Mouse (Mus musculus) WW6 (cell line): ENCODE measurements around the gene Cyp11a1.
A peak's percentile ranks its signal among the peaks of the same experiment; 100 is the strongest.

Experiments
- DNase-seq: peaks from one replicate; pipeline ENCODE4 v3.0.0-alpha.2; 2013; ENCODE audit warnings: low read depth, low spot score

The Cyp11a1 gene

GRCm38 (mm10) chr9:58009015-58009362 lies 2.8 kb downstream of the Cyp11a1 start:
- no peak for DNase-seq

DNA sequence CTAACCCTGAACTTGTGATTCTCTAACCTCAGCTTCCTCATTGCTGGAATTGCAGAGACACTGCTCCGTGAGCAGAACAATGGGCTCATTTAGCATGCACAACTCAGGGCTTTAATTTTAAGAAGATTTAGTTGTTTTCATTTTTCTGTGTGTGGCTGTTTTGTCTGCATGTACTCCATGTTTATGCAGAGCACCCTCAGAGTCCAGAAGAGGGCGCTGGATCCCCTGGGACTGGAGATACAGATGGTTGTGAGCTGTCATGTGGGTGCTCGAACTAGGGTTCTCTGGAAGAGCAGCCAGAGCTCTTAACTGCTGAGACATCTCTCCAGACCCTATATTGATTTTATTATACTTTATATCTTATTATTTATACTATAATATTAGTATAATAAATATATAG lies 3.4 kb downstream of the Cyp11a1 start:
- no peak for DNase-seq

DNA sequence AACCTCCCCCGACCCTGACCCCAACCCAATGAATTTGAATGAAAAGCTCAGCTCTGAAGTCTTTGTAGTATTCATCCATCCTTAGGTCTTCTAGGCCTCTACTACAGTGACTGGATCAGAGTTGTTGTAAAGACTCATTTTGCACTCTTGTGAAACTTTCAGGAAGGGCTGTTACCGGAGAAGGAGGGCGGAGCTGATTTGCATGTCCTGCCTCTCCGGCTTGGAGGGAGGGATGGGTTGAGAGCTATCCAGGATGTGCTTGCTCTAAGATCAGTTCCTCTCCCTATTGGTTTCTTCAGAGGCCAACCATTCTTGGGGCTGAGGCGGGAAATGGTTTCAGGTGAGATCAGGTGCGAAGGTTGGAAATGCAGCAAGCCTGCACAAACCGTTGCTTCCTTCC lies 4.8 kb downstream of the Cyp11a1 start:
- peak; percentile 26 for DNase-seq

DNA sequence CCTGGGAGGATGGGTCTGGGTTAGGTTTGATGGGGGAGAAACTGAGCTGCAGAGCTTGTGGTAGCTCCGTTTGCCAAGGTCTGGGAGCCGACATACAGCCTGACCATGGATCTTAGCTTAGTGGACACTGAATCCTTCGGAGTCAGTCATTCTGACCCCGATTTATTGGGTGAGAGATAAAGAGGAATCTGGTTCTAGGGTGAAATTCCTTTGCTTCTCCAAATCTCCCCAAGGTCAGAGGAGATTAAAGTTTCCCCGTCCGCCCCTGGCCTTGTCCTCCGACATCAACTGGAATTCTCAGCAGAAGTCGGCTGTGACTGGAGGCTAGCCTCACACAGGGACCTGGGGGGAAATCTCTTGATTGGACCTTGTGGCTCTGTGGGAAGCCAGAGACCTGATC lies 5.3 kb downstream of the Cyp11a1 start:
- DNase-seq = no peak

DNA sequence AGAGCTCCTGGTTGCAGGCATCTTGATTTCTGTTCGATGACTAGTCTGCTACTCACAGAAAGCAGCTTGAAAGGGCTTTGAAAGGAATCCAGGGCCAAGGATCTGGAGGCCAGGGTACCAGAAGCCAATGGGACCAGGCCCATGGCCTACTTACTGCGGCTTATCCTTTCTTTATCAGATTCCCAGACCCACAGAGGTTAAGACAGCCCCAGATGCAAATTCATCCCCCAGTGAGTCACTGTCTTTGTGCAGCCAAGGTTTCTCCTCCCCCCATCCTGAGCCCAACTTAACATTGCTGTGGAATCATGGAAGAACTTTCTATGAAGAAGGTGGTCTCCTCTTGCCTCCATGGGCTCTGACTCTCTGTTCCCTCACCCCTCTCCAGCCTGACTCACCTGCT lies 6.3 kb downstream of the Cyp11a1 start:
- no peak for DNase-seq

DNA sequence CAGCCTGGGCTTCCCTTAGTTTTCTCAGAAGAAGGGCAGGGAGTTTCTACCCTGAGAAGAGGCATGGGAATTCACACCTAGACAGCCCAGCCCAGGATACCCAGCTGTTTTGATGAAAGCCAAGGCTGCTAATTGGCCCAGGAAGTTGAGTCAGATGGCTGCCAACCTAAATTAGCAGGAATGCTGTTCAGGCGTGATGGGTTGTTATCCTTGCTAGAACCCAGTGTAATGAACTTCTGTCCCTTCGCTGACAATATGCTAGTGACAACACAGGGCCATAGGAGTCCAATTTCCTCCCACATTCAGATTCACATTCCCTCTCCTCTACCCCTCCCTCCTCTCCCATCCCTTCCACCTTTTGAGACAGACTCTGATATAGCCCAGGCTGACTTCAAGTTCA lies 6.7 kb downstream of the Cyp11a1 start:
- DNase-seq = no peak

DNA sequence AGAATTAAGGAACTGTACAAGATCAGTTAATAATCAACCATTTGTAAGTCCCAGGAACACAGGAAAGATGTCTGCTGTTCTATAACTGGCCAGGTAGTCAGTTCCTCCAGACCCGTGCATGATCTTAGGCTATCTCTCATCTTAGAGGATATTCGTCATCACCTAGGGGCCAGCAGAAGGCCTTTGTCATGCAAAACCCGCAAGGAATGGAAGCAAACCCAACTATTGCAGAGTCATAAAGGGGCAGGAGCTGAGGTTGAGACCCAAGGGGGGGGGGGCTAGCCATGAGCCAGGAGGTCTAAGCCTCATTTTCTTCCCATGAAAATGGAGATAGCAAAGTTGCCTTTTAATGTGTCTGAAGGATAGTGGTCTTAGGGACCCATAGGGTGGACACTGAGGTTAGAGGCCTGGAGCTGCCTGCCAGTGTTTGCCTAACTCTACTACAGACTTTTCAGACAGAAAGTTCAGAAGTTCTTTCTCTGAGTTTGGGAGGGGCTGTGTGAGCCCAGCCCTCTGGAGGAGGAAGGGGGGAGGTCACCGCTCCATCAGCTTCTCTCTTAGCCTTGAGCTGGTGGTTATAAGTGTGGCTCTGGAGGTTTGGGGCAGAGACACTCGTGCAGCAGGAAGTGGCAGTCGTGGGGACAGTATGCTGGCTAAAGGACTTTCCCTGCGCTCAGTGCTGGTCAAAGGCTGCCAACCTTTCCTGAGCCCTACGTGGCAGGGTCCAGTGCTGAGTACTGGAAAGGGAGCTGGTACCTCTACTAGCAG lies 8.4 kb downstream of the Cyp11a1 start:
- no peak for DNase-seq

DNA sequence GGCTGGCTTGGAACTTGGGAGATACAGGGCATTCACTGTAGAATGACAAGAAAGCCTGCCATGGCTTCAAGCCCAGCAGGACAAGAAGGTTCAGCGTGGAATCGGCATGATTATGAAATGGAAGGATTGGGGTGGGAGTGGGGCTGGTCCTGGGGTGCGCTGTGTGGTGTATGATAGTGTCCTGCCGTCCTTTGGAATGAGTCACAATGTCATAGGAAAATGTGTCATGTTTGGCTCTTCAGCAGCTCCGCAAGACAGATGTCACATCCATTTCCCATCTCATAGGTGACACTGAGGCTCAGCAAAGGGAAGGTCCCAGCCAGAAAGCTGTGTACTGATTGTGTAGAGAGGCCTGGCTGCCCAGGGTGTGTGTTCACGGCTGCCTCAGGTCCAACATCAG lies 9.6 kb downstream of the Cyp11a1 start:
- DNase-seq = no peak

DNA sequence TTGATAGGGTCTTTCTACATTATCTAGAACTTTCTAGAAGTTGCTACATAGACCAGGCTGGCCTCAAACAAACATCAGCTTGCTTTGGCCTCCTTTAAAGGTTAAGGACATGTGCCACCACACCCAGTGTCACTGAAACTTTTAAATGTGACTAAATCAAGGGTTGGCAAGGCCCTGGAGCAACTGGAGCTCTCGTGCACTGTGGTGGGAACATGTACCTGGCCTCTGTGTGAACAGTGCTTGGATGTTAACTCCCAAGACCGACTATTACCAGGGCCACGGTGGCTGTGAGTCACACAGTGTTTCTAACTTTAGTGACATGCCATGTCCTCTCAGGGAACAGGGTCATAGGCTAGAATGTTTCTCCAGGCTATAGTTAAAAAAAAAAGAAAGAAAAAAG lies 10.8 kb downstream of the Cyp11a1 start:
- DNase-seq = no peak

DNA sequence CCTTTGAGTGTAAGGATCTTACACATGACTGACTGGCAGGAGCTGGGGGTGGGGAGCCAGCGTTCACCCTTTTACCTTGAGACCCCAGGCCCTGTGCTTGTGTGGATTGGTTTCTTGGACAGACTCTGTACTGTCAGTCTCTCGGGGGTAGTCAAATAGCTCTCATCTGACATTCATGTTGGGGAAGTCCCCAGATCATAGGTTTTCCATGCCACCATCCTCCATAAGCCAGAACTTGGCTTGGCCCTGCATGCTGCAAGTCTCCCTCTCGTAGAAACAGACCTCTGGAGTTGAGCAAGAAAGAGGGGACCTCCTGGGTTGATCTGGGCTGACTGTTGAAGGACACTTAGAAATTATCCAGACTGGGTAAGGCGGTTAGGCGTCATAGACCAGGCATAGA lies 12.2 kb downstream of the Cyp11a1 start:
- no peak for DNase-seq

DNA sequence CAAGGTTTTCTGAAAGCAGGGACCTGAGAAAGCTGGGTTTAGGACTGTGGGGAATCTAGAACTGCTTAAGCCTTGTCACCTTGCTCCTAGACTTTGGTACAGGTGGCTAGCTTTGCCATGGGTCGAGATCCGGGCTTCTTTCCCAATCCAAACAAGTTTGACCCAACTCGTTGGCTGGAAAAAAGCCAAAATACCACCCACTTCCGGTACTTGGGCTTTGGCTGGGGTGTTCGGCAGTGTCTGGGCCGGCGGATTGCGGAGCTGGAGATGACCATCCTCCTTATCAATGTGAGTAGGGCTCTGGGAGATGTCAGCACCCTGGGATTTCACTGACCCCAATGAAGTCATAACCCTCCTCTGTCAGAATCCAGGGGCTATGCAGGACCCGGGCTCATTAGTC lies 19.8 kb downstream of the Cyp11a1 start:
- DNase-seq = no peak

DNA sequence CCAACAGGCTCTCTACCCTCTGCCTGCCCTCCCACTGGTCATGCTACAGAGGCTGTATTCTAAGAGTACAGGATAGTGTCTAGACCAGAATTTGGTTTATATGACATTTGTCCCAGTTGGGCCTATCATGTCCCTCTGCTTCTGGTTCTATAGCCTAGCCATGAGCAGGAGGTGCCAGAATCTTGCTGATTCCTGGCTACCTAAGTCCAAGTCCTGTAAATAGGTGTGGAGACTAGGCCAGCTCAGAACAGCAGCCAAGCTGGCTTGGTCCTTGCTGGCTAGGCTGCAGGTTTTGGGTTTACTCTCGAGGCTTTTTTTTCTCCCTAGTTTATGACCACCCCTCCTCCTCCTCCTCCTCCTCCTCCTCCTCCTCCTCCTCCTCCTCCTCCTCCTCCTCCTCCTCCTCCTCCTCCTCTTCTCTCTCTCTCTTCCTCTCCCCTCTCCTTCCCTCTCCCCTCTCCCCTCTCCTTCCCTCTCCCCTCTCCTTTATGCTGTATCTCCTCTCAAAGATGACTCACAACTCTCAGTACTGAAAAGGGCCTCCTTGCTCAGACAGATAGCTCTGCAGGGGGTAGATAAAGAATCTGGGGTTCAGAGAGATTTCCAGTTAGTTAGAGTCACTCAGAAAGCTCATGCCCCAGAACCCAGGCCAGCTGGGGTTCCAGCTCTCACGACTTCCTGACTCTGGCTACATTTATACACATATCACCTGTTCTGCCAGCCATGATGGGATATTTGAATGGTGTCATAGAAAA lies 21.4 kb downstream of the Cyp11a1 start:
- no peak for DNase-seq

DNA sequence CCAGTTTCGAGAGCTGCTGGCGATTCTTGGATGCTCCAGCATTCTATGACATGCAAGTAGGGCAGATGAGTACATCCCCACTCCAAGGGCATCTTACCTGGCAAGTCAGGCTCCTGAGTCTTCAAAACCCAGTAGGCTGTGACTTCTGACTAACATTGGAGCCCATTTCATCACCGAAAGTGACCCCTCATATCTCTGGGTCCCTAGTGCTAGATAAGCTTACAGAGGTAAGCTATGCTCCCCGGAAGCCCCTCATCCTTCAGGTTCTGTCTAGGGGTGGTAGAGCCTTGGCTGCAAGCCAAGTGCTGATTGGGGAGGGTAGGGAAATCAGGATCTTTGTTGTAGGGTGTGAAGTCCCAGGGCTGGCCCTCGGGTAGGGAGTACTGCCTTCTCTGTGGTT lies 22.6 kb downstream of the Cyp11a1 start:
- DNase-seq = no peak

GRCm38 (mm10) chr9:58029635-58030034 lies 23.4 kb downstream of the Cyp11a1 start:
- no peak for DNase-seq

DNA sequence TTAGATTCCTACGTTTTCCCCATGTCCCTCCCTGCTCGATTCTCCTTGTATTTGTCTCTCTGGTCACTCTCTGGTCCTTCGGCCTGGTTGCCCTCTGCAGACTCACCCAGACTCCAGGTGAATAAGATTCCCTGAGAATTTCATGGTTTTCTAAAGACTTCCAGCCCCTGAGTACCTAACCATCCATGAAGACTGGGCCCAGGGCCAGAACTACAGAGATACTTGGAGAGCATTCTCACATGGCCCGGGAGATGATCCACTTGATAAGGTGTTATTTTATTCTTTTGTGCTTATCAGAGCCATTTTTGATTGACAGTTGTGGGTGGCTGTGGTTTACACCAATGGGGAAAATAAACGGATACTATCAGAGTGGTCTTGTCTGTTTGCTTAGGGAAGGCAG lies 25.7 kb downstream of the Cyp11a1 start:
- no peak for DNase-seq

GRCm38 (mm10) chr9:58035519-58035918 lies 29.3 kb downstream of the Cyp11a1 start:
- DNase-seq = no peak

DNA sequence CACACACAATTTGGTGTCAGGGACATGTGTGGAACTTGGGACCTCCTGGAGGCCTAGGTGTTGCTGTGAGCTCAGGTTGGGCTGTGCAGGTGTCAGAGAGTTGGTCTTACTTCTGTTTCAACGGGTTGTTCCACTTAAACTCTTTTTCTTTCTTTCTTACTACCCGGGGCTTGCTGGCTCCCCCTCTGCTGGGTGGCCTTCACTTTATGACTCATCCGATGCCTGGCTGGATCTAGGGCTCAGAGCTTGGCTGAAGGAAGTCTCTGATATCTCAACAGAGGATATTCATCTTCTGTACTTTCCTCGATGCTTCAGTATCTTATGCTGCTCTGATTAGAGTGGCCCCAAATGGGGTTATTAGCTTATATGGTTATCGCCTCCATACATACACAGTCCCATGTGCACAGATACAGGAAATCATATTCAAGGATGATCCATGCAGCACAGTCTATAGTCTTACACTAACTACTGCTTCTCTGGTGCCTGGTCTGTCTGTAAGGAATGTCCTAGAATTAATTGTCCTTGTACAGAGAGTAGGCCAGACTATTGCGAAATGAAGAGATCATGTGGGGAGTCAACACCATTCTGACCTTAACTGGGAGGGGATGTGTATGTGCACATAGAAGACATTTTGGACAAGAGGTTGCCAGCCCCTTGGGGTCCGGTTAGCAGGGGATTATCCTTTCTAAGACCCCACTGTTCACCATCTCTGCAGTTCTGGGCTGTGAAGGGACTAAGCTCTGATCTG lies 29.9 kb downstream of the Cyp11a1 start:
- DNase-seq = no peak

GRCm38 (mm10) chr9:58036961-58037360 lies 30.8 kb downstream of the Cyp11a1 start:
- no peak for DNase-seq

- DNase-seq = peak; percentile 34
Observed at GRCm38 (mm10) chr9:58038500-58039168, 32.4 kb downstream of the Cyp11a1 start.

- DNase-seq = no peak
Observed at GRCm38 (mm10) chr9:58040977-58041376, 34.8 kb downstream of the Cyp11a1 start.

GRCm38 (mm10) chr9:58042391-58042790 lies 36.2 kb downstream of the Cyp11a1 start:
- DNase-seq = no peak

- no peak for DNase-seq
Observed at GRCm38 (mm10) chr9:58043496-58044017, 37.3 kb downstream of the Cyp11a1 start.
